Mouse (Mus musculus) adrenal gland, postnatal 4 days (tissue): ENCODE measurements around the gene Rhbdd3. TPM values are rescaled to one million over a fixed set of nuclear protein-coding genes. Genes with fewer than 3 reads are reported as not detected.

Experiments used
- total RNA-seq, 2 experiments: library from RNA; stranded (reverse); gene quantifications; 2 replicates each; pipeline ENCODE4 v1.2.3; 2021

Gene Rhbdd3
- total RNA-seq, 2 experiments from 2014 or later, result 29.5 to 34.1 TPM

Other genes starting within 250 kb of the Rhbdd3 start
- gene Nf2, start 249.4 kb upstream of the Rhbdd3 start, total RNA-seq, result 10 to 100 TPM; 85.2 to 90.4 TPM
- gene Nipsnap1, start 225.0 kb upstream of the Rhbdd3 start, total RNA-seq, result 10 to 100 TPM; 55.8 to 55.9 TPM
- gene Thoc5, start 203.6 kb upstream of the Rhbdd3 start, total RNA-seq, result 10 to 100 TPM; 36.3 to 37.6 TPM
- 1 to 10 TPM; 3.0 to 3.9 TPM for gene Nefh, start 150.9 kb upstream of the Rhbdd3 start, total RNA-seq
- 10 to 100 TPM; 69.9 to 78.3 TPM for gene Ap1b1, start 112.1 kb upstream of the Rhbdd3 start, total RNA-seq
- gene Rasl10a, start 40.8 kb upstream of the Rhbdd3 start, total RNA-seq, result 1 to 10 TPM in 1 of 2 experiments, under 1 TPM in 1; 0.65 to 1.2 TPM
- 10 to 100 TPM; 39.2 to 39.8 TPM for gene Gas2l1, start 33.6 kb upstream of the Rhbdd3 start, total RNA-seq
- gene Ewsr1, start 340 bp downstream of the Rhbdd3 start, total RNA-seq, result 100 to 1,000 TPM; 523 to 585 TPM
- gene Emid1, start 53.3 kb downstream of the Rhbdd3 start, total RNA-seq, result 10 to 100 TPM; 16.2 to 31.4 TPM
- 10 to 100 TPM; 26.9 to 27.2 TPM for gene Kremen1, start 162.6 kb downstream of the Rhbdd3 start, total RNA-seq